Mouse (Mus musculus) cerebellum, postnatal 36 days (tissue): ENCODE data around the gene Maco1.
"Not testable (repeated sequence)": the region's sequence is repeated elsewhere in the genome, so short reads cannot be mapped to it uniquely, and the experiment has no call there.

Source experiments
- DNase-seq, 2 experiments: peaks; one replicate each; pipeline ENCODE4 v3.0.0; 2021 to 2022; ENCODE audit warnings: mixed read lengths in 2 of 2

Gene Maco1

DNA sequence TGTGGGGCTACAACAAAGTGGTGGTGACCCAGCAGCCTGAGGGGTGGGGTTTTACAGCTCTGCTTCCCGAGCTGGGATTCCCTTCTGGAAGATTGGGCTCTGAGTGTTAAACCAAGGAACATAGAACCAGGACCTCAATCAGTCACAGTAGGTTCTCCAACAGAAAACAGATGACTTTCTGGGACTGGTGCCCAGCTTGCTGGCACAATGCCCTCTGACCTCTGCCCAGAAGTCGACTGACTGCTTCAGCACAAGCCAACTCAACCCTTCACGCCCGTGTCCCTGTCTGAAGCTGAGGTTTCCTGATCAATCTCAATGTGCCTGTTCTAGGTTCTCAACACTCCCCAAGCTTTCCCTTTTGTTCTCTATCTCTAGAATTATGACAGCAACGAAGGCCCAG, 48.4 kb downstream of the Maco1 start:
- DNase-seq = peak; percentile 70 to 73

GRCm38 (mm10) chr4:134802765-134803164, 50.4 kb downstream of the Maco1 start:
- no peak for DNase-seq

- no peak for DNase-seq
Observed at GRCm38 (mm10) chr4:134802155-134802554, 51.0 kb downstream of the Maco1 start.

DNA sequence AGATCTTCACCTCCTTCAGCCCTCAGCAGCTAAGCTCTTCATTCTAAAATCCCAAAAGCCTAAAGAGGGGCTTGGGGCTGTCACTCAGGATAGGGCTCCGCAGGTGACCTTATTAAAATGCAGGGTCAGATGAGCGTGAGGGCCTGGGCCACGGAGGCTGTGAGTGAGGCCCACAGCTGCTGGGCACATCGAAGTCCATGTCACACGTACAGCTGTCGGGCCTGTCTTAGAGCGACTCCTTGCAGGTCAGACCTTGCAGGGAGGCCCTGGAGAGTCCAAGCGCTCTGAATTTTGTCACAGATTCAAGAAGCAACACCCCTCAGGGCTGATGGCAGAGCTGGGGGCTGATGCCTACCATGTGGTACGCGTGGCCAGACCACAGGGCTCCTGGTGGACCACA, 52.5 kb downstream of the Maco1 start:
- DNase-seq = no peak

DNA sequence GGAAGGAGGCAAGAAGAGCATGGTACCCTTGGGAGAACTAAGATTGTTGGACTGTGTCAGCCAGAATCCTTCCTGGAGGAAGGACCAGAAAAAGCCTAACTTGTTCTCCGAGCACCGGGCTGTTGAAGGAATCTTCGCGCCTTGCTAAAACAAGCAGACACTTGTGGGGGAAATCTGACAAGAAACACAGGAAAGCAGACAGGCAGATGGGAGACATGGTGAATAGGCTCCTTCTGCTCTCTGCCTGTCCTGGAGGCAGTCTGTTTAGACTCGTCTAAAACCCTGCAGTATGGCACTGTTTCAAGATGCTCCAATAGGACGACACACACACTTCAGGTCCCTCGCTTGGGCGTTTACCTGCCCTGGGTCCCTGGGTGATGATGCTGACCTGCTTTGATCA, 53.0 kb downstream of the Maco1 start:
- no peak for DNase-seq

GRCm38 (mm10) chr4:134799272-134799671, 53.9 kb downstream of the Maco1 start:
- peak; percentile 77 to 80 for DNase-seq

- DNase-seq = no peak
Observed at GRCm38 (mm10) chr4:134798861-134799260, 54.3 kb downstream of the Maco1 start.

- DNase-seq = no peak
Observed at GRCm38 (mm10) chr4:134797621-134798020, 55.5 kb downstream of the Maco1 start.

DNA sequence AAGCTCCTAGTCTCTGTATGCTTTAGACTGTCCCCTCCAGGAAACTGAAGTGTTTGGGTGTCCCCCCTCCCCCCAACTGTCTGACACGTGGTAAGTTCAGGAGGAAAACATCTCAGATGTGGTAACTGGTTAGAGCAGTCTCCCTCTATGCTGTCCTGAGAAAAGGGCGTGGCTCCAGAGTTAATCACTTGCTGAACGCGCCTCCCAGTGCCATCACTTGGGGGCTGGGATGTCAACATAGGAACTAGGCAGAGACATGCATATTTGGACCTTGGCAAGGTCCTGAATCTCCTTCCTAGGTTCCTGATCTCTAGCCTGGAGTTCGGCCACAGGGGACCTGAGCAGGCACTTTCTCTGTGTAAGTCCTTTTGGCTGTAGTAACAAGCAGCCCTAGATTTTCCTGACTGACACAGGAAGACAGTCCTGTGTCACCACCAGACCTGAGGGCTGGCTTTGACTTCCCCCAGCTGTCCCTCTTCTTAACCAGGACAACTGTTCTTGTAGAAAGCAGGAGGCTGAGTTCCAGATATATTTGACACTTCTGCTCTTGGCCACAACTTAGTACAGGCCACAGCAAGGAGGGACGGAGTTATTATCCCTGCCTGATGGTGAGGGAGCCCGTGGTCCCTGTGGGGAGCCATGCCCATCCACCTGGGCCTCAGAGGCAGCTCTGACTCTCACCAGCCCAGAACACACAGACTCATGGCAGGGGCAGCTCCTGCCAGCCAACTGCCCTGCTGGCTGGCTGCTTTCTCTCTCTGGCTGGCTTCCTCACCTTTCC, 56.4 kb downstream of the Maco1 start:
- peak; percentile 55 to 62 for DNase-seq

DNA sequence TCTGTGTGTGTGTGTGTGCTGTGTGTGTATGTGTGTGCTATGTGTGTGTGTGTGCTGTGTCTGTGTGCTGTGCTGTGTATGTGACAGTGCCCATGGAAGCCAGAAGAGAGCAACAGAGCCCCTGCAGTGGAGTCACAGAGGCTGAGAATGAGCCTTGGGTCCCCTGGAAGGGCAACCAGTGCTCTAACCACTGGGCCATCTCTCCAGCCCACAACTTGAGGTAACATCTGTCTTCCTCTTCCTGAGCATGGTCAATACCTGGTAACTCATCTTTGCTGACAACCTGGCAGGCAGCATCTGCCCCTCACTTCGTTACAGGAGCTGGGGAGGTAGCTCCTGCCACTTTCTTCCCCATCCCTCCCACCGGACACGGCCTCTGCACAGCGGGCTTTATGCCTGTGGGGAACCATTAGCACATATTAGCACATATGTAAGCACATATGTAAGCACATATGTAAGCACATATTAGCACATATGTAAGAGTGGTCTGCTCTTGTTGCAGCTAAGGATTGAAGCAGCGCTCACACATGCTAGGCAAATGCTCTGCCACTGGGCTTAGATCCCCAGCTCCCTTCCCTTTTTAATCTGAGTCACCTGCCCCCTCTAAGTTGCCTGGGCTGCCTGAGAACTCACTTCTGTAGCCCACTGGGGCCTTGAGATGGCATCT, 57.2 kb downstream of the Maco1 start:
- DNase-seq = no peak

DNA sequence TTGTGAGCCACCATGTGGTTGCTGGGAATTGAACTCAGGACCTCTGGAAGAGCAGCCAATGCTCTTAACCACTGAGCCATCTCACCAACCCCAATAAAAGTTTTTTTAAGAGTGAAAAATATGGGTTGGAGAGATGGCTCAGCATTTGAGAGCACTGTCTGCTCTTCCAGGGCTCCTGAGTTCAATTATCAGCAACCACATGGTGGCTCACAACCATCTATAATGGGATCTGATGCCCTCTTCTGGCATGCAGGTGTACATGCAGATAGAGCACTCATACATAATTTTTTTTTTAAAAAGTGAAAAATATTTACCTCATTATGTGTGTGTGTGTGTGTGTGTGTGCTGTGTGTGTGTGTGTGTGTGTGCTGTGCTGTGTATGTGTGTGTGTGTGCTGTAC, 58.2 kb downstream of the Maco1 start:
- not testable (repeated sequence) for DNase-seq

DNA sequence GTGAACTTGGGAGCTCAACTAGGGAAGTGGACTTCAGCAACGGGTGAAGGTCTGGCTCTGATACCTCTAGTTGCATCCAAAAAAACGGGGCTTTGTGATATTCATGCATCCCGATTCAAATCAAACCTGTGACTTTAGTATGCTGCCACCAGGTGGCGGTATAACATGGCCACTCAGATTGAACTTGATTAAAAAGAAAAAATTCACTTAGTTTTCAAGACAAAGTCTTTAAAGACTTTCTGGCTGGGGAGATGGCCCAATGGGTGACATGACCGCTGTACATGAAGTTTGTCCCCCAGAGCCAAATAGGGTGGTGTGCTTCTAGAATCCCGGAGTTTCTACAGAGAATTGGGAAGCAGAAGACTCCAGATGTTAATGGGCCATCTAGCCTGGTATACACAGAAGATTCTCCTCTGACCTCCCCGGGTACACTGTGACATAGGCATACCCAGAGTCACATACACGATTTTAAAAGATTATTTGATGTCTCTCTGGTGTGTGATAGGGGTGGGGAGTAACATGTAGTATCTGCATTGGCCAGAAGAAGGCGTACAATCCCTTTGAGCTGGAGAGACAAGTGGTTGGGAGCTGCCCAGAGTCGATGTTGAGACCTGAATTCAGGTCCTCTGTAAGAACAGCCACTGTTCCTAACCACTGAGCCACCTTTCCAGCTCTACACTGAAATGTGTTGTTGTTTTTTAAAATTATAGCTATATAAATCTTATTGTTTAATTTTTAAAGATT, 59.8 kb downstream of the Maco1 start:
- peak; percentile 64 to 71 for DNase-seq

- DNase-seq = no peak
Observed at GRCm38 (mm10) chr4:134791731-134792130, 61.4 kb downstream of the Maco1 start.

- no peak for DNase-seq
Observed at GRCm38 (mm10) chr4:134786946-134787345, 66.2 kb downstream of the Maco1 start.

- DNase-seq = no peak
Observed at GRCm38 (mm10) chr4:134784701-134785100, 68.4 kb downstream of the Maco1 start.

DNA sequence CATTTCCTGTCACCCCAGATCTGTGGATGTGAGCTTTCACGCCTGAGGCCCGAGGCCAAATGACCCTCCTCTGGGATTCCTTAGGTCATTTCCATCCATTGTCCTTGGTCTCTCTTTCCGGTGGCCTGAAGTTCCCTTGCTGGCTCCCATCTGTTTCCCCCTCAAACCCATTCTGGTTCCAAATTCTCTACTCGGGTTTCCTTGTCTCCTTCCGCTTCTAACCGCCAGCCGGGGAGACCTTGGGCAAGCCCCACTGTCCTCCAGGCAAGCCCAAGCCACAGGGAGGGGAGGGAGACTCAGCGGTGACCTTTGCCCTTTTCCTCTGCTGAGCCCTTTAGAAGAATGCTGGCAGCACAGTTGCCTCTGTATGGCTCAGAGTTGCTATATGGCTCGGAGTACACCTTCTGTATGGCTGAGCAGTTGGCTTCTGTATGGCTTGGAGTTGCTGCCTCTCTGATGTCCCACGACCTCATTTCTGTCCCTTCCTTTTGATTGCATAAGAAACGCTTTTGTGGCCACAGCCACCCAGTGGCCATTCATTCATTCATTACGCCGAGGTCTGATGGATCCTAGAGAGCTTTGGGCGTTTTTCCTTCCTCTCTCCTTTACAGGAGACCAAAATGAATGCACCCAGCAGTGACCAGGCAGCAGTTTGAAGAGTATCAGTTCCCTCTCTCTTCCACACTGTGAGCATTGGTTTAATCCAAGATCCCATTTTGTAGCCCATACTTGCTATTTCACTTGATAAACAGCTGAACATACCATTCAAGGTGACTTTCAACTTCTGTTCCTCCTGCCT, 73.8 kb downstream of the Maco1 start:
- no peak for DNase-seq

- no peak for DNase-seq
Observed at GRCm38 (mm10) chr4:134776246-134776645, 76.9 kb downstream of the Maco1 start.

GRCm38 (mm10) chr4:134775234-134775944, 77.8 kb downstream of the Maco1 start:
- no peak for DNase-seq

DNA sequence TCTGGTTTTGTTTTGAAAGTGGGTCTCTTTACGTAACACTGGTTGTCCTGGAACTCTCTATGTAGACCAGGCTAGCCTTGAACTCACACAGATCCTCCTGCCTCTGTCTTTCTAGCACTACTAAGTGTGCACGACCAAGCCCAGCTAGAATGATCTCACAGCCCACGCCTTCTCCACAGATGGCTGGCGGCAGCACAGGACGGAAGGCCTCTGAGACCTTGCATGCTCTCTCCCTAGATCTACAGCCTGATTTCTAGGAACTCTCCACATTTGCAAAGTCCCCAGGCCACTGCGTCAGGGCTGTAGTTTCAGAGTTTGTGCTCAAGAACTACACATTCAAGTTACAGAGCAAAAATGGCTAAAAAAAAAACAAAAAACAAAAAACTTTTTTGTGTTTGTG, 79.0 kb downstream of the Maco1 start:
- DNase-seq = no peak

- peak; percentile 34 to 43 for DNase-seq
Observed at GRCm38 (mm10) chr4:134772805-134773674, 80.1 kb downstream of the Maco1 start.

- DNase-seq = peak; percentile 77 to 80
Observed at GRCm38 (mm10) chr4:134769891-134770290, 83.3 kb downstream of the Maco1 start.
